Mouse (Mus musculus) neural tube, embryonic 10.5 days (tissue): Measurements from ENCODE around the gene D17H6S53E.
A peak's percentile ranks its signal among the peaks of the same experiment; 100 is the strongest.

Experiments
- DNase-seq: peaks from one replicate; pipeline ENCODE4 v3.0.0-alpha.2; 2017; ENCODE audit warnings: low spot score; ENCODE audit errors: extremely low spot score

Gene D17H6S53E

DNA sequence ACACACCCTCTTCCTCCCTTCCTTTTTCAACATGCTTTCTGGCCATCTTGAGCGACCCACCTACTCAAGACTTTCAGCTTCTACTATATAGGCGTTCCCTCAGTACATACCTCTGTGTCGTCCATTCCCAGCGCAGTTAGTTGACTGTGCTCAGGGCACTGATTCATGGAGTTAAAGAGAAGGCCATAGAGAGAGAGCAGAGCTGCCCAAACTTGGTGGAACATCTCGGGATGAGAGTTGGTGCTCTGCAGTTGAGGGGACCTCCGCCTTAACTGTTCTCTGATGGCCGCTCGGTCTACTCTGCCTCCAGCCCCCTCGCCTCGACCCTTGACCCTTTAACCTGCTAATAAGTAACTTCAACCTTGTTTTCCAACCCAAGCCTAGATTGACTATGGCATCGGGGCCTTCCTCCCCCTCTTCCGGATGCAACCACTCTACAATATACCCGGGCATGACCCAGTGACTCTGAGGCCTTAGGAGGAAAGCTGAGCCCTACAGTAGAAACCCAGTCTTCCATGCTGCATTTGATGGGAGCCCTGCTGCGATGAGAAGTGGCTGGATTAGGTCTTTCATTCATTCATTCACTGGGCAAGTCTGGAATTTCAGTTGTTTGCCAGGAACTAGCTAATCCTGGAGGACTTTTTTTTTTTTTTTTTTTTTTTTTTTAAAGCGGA is 5.5 kb downstream of the D17H6S53E start, which contains the start of gene Apom:
Apom (minus strand) TSS at position 551 of the 674 bp plus-strand sequence.
- DNase-seq = no peak

DNA sequence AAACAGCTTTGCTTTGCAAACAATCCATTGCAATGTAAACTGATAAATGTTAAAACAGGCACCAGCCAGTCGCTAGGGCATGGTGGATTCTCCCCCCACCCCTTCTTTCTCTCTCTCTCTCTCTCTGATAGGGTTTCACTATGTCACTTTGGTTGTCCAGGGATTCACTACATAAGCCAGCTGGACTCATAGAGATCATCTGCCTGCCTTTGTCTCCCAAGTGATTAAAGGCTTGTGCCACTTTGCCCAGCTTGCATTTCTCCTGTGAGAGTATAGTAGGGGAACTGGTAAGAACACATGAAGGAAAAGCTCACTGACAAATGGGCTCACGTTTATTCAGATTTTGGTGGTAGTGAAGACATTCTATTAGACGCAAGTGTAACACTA is 6.0 kb downstream of the D17H6S53E start:
- DNase-seq = no peak

DNA sequence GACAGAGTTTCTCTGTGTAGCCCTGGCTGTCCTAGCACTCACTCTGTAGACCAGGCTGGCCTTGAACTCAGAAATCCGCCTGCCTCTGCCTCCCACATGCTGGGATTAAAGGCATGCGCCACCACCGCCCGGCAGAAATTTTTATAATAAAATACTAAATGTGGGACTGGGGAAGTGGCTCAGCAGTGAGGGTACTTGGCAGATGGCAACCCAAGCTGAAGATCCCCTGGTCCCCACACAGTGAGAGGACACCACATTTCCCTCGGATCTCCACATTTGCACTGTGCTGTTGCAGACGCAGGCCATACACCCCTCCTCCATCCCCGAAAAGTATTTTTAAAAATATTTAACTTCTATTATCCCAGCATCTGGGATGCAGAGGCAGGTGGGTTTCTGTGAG is 7.3 kb downstream of the D17H6S53E start:
- DNase-seq = no peak

DNA sequence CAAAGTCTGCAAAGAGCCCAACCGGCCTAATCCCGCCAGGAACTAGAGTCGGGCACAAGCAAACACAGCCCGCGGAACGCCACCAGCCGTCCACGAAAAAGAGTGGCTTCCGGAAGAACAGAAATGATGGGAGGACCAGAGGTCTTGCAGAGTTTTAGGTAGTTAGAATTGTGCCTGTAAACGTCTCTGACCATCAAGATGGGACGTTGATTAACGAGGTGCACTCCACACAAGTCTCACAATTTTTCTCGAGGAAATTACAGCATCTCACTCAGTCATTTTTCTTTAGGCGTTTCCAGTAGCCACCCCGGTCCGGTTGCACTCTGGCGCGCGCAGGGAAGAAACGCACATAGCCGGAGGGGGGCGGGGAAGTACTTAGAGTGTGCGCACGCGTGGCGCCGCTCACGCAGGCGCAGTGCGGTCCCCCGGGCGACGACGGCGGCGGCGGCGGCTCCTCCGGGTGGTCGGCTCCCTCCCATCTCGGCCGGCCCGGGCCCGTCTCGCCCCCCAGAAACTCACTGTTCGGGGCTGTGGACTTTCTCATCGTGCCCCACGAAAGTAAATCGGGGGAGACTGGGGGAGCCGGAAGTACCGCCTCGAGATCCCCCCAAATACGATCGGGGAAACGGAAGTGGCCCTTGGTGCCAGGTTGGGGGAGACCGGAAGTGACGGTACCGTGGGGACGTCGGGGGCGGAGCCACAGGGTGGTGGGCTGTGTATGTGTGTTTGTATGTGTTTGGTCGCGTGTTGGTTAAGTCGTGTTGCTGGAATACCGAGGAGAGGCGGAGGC is 8.8 kb downstream of the D17H6S53E start, which contains the start of gene Bag6:
Bag6 (plus strand) TSS at position 378 of the 790 bp plus-strand sequence.
- DNase-seq = peak; percentile 95

DNA sequence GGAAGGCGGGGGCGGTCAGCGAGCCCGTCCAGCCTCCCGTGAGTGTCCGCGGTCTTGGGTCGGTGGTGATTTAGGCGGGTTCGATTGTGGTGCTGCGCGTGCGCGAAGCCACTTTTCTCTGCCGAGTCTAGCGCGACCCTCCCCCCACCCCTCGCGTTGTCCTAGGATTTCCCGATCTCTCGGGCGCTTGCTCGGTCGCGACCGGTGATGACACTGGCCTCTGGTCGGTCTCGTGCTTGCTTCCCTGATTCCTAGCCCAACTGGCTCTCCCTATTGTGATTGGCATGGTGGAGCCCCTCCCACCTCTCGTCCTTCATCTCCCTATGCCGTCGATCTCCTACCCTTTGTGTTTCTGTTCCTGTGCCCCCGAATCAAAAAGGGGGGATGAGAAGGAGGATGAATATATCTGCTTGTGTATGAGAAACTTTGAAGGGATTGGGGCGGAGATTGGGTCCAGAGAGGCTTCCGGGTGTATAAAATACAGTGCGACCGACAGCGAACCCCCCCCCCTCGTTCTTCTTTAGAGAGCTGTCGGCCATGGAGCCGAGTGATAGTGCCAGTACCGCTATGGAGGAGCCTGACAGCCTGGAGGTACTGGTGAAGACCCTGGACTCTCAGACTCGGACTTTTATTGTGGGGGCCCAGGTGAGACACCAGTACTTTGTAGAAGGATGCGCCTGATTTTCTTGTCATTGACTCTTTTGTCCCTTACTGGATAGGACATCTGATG is 9.6 kb downstream of the D17H6S53E start:
- DNase-seq = no peak

DNA sequence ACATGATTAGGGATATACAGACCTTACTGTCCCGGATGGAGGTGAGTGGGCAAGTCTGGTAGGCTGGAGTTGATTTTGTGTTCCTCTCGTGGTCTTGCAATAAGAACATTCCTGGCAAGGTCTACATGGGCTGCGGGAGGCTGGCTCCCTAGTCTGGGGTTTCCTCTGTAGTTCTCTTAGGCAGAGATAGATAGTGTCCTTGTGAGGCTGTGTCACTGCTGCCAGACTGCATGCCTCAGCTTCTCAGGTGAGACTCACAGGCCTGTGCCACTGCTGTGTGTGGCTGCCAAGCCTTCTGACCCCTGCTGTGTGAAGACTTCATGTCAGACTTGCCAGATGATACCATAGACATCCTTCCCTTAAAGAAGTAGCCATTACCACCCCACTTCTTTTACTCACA is 13.1 kb downstream of the D17H6S53E start:
- no peak for DNase-seq

DNA sequence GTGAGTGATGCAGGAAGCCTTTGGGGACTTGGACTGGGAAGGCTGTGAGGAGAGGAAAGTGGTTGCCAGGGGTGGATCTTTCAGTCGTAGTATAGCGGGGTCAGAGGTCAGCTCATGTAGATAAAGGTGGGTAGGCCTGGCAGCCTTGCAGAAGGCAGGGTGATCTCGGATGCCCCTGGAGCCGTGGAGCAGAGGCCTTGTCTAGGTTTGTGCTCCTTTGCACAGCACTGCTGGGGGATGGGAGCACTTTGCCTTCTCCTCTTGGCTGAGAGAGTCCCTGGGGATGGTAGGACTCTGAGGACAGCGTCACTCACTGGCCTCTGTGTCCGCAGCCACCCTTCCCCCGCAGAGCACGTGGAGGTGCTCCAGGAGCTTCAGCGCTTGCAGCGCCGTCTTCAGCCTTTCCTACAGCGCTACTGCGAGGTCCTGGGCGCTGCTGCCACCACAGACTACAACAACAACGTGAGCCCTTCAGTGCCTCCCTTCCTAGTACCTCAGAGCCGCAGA is 14.4 kb downstream of the D17H6S53E start:
- DNase-seq = no peak

DNA sequence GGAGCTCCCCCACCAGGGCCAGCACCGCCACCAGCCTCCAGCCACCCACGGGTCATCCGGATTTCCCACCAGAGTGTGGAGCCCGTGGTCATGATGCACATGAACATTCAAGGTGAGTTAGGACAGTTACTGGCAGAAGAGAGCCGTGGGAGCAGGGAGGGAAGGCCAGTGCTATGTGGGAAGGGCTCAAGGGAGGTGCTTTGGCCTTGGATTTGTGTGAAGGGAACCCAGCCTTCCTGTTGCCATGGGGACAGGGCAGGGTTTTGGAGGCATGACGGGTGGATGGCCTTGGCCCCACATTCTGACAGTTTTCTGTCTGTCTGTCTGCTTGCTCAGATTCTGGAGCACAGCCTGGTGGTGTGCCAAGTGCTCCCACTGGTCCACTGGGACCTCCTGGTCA is 15.8 kb downstream of the D17H6S53E start:
- DNase-seq = no peak

DNA sequence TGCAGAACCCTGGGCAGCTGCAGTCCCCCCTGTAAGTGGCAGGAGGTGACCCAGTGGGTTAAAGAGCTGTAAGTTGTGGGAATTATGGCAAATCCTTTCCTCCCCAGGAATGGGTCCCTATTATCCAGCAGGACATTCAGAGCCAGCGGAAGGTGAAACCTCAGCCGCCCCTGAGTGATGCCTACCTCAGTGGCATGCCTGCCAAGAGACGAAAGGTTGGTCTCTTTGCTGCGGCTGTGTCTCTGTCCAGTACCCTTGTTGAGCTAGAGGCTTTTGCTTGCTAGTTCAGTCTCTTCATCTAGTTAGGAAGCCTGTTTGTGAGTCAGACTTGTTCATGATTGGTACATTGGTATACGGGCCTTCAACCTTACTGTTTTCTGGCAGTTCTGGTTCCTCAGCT is 20.0 kb downstream of the D17H6S53E start:
- no peak for DNase-seq

DNA sequence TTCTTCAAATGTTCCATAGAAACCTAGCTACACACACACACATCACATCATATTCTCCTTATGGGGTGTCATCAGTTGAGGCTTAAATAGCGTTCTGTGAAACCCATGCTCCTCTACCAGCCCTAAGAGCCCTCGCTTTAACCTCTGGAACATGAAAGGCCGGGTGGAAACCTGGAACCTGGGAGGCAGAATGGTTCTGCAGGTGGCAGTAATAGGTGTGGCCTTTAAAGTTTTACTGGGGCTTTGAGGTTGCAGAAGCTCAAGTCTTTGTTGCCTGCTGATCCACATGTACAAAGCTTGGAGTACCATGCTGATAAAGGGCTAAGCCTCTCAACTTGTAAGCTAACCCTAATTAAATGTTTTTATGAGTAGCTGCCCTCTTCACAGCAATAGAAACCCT is 21.2 kb downstream of the D17H6S53E start:
- no peak for DNase-seq

DNA sequence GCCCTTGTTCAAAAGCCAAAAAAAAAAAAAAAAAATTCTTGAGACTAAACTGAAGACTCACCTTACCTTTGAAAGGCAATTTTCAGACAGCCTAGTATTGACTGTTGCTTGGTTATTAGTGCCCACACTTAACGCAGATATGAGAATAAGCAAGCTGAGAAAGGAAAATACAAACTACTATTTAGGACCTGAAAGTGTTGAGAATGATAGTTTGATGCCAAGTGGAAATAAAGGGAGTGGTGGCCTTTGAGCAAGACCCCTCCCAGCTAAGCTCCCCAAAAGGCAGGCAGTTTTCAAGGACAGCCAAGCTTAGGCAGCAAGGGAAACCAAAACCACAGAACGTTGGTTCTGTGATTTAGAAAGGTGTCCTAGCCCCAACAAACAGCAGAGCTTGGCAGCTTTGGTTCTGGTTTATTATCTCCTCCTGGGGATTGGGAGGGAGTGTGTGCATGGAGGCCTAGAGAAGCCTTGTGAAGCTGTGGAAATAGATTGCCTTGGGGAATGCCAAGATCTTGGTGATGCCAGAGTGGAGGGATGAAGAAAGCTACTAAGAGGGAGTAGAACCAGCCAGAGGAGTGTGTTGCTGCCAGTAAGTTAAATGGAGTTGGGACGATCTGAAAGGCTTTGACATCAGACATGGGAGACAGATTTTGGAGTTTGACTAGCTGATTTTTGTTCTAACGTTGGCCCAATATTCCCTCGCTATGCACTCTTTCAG is 21.9 kb downstream of the D17H6S53E start:
- no peak for DNase-seq

DNA sequence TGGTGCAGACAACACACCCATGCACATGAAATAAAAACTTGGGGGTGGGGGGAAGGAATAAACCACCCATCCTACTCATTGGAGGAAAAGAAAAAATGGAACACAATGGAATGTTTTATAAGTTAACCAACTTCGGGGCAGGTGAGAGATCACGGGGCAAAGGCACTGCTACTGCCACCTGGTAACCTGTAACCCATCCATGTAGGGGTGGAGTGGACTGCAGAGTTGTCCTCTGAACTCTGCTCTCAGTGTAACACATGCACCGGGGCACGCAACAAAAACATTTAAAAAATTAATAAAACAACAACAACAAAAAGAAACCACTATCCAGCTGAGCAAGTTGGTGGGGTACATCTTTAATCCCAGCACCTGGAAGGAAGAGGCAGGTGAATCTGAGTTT is 25.9 kb downstream of the D17H6S53E start:
- DNase-seq = no peak

DNA sequence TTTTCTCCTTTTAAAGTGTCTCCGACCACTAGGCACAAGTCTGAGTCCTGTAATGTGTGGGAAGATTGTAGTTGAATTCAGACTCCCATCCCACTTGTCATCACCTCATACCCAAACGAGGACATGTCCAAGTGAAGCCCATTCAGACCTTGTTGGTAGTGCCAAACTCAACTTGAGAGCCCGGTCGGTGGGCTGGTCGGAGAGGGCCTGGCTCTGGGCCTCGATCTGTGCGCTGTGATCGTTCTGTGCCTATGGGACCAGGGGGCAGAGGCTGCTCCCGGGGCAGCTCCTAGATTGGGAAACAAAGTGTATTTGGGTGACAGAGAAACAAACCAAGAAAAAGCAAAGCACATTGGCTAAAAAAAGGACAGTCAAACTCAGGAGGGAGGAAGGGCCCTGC is 26.9 kb downstream of the D17H6S53E start:
- DNase-seq = no peak

DNA sequence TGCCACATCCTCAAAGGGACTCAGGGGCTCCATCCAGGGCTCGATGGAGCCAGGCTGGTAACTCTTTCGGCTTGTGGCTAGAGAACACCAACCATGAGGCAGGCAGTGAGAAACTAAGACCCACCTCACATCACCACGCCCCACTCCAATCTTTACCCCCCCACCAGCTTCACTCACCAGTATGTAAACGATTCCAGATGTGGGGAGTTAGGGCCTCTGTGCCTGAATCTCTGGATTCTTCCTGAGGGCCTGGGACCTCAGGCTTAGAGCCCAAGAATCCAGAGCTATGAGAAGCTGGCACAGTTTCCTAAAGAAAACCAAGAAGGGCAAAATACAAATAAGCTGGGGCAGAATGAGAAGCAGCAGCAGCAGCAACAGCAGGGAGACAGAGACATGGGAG is 27.8 kb downstream of the D17H6S53E start:
- no peak for DNase-seq

DNA sequence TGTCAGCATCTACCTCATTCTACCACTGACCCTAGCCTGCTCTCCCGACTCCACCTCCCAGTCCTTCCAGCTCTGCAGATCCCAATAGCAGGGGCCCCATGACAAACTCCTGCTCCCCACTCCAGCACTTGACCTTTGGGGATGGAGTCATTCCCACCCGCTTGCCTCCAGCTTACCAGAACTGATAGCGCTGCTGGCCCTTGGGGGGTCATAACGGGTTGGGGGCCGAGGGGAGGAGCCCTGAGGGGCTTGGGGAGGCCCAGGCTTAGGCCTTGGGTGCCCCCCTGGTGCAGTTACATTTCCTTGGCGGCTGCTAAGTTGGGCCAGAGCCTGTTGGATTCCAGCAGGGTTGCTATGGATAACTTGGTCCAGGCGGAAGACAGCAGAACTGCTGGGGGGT is 28.4 kb downstream of the D17H6S53E start:
- no peak for DNase-seq

DNA sequence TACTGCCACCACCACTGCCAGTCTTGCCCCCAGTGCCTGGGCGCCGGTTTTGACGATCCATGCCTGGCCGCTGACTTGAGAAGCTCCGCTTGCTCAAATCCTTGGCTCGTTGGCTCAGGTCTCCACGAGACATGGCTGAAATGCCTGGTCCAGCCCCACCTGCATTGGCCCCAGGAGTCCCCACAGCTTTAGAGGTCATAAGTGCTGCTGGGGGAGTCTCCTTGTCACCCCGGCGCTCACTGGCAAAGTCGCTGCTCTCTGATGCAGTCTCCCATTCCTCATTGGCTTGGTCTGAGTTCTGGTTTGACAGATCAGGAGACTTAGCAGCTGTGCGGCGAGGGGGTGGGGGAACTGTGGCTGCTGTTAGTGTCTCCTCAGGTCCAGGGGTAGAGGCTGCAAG is 29.3 kb downstream of the D17H6S53E start:
- no peak for DNase-seq

DNA sequence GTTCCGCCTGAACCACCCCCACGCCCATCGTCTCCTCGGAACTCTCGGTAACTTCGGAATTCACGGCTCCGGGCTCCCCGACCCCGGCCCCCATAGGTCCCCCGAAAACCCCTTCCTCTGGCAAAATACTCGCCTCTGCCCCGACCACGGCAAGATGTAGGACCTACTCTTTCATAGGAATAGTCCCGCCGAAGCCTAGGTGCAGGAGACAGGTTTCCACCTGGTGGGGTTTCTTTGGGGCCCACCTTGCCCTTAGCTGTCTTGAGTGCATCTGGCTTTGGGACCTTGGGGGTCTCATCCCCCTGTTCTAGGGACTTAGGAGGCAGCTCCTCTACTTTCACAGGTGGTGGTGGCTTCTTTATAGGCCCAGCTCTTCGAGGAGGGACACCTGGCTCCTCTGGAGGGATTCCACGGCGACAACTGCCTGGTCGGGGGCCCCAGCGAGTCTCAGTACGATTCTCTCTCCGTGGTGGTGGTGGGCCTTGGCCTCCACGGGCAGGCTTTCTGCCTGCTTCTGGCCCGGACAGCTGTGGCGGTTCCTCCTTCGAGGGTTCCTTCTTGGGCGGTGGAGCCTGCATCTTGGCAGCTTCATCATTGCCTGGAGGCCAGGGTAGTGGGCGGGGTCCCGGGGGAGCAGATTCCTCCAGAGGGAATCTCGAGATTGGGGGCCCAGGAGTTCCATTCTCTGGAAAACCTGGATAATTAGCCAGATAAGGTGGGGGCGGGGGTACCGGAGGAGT is 30.5 kb downstream of the D17H6S53E start:
- no peak for DNase-seq

DNA sequence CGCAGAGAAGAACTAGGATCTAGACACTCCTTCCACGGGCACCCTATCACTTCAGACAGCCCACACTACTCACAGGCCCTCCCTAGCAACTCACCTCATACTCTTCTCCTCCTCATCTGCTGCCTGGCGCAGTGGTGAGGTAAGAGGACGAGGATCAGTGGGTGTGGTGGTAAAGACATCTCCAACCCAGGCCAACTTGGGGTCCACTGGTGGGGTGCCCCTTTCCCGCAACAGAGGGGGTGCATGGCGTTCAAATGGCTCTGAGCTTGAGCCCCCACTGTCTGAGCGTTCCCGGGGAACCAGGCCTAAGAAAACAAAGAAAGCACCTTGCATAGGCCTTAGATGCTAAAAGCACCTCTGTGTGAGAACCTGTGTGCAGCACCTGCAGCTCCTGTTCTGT is 31.1 kb downstream of the D17H6S53E start:
- DNase-seq = no peak

DNA sequence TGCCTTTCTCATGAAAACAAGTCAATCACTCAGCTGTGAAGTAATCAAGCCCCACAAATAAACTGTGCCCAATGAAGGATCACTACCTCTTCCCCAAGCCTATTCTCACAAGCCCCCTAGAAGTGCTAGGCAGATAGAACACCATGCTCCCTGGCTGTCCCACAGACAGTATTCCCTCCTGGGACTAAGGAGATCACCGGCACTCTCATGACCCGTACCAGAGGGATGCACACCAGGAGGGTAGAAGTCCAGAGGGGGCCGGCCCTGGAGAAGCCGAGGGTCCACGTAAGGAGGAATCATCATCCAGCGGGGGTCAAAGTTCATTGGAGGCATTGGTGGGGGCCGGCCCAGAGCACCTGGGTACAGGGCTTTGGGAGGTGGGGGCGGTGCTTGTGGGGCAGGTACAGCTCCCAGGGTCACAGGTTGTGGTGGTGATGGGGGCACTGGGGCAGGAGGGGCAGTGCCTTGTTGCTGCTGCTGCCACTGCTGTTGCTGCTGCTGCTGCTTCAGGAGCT is 31.5 kb downstream of the D17H6S53E start:
- DNase-seq = no peak

DNA sequence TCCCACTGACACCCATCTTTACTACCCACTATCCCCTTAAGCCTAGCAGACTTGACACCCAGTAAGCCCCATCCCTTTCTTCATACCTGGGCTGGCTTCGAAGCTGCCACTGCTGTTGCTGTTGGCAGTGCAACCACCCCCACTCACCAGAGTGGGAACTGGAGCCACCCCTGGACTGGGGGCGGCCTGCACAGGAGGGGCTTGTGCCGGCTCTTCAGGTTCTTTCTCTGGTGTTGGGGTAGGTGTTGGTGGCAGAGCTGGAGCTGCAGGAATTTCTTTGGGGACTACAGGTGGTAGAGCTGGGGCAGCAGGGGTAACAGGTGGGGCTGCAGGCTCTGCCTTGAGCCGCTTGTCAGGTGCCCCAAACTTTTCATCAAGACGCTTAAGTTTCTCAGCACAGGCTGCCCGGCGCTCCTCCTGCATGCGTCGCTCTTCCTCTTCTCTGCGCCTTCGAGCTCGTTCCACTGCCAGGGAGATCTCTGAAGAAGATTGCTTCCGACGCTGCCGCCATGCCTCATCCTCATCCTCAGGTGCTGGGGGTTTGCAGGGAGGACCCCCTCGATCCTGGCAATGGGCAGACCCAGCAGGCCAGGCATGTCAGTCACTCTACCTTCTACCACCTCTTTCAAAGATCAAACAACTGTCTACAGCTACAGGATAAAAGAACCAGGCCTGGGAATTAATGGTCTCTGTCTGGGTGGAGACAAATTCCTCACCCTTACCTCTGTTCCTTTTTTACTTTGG is 32.8 kb downstream of the D17H6S53E start:
- DNase-seq = no peak
